Mouse (Mus musculus) CD4-positive helper T cell, adult 2 months (primary cell): ENCODE measurements around the gene Ephx4.

Experiments
- DNase-seq: peaks from one replicate; pipeline ENCODE4 v3.0.0-alpha.2; 2012; ENCODE audit warnings: low read depth, missing footprints, low spot score

The Ephx4 gene

GRCm38 (mm10) chr5:107434001-107434400 is 31.5 kb downstream of the Ephx4 start:
- DNase-seq, result no peak

GRCm38 (mm10) chr5:107436185-107436584 is 33.6 kb downstream of the Ephx4 start:
- no peak for DNase-seq

- no peak for DNase-seq
These were observed 34.2 kb downstream of the Ephx4 start for GRCm38 (mm10) chr5:107436587-107437209.

- DNase-seq, result peak; percentile 96
These were observed 35.1 kb downstream of the Ephx4 start, which contains the start of gene Btbd8 for GRCm38 (mm10) chr5:107437464-107438281. Gene Btbd8 (plus strand): TSS chr5:107437997.

GRCm38 (mm10) chr5:107438353-107438752 is 35.8 kb downstream of the Ephx4 start:
- DNase-seq, result no peak

- no peak for DNase-seq
These were observed 39.3 kb downstream of the Ephx4 start for GRCm38 (mm10) chr5:107441881-107442280.

- DNase-seq, result no peak
These were observed 41.7 kb downstream of the Ephx4 start for GRCm38 (mm10) chr5:107444251-107444650.

- no peak for DNase-seq
These were observed 45.4 kb downstream of the Ephx4 start for GRCm38 (mm10) chr5:107447977-107448376.

- no peak for DNase-seq
These were observed 46.2 kb downstream of the Ephx4 start for GRCm38 (mm10) chr5:107448784-107449183.

GRCm38 (mm10) chr5:107449620-107450019 is 47.1 kb downstream of the Ephx4 start:
- no peak for DNase-seq

GRCm38 (mm10) chr5:107450299-107450698 is 47.8 kb downstream of the Ephx4 start:
- peak; percentile 21 for DNase-seq

- DNase-seq, result no peak
These were observed 59.9 kb downstream of the Ephx4 start for GRCm38 (mm10) chr5:107462147-107463076.

- no peak for DNase-seq
These were observed 64.0 kb downstream of the Ephx4 start for GRCm38 (mm10) chr5:107466501-107466900.

- no peak for DNase-seq
These were observed 64.6 kb downstream of the Ephx4 start for GRCm38 (mm10) chr5:107467098-107467497.

GRCm38 (mm10) chr5:107470600-107471329 is 68.2 kb downstream of the Ephx4 start:
- no peak for DNase-seq
